Mouse (Mus musculus): ENCODE data around the gene Olfr168. TPM values are rescaled to one million over a fixed set of nuclear protein-coding genes. Genes with fewer than 3 reads are reported as not detected.
"Not testable (repeated sequence)": the region's sequence is repeated elsewhere in the genome, so short reads cannot be mapped to it uniquely, and the experiment has no call there.

Gene Olfr168
- not detected in 2 replicates for polyA plus RNA-seq (2012; rRNA removed)

DNA sequence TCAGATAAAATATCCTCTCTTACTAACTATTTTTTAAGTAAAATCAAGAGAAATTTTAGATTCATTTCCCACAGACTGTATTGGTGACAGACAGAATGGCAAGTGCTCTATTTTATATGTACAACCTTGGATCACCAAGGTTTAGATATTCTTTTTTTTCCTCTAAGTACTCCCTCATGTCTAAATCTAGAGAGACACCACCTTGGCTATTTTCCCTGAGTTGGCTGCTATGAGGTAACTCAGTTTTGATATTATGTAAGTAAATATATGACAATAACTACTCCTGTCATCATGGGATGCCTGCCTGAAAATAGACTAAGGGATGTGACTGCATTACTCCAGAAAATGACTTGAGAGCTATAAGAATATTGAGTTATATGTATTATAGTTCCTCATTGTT, at the start of gene Olfr168:
Gene Olfr168, minus strand, starts transcription at position 101 of the 400 bp plus-strand sequence.
- no peak within 1 kb of the TSS for H3K4me3 ChIP-seq (replicated peaks; ENCODE audit: insufficient read depth, low read depth, low read length)
- TF ChIP-seq CTCF (IDR thresholded peaks at IDR 0.05; ENCODE audit: borderline replicate concordance, insufficient read depth, low read depth, low read length) (no peak), POLR2A (IDR thresholded peaks at IDR 0.05; ENCODE audit: borderline replicate concordance, insufficient read depth, low read length) (no peak)

DNA sequence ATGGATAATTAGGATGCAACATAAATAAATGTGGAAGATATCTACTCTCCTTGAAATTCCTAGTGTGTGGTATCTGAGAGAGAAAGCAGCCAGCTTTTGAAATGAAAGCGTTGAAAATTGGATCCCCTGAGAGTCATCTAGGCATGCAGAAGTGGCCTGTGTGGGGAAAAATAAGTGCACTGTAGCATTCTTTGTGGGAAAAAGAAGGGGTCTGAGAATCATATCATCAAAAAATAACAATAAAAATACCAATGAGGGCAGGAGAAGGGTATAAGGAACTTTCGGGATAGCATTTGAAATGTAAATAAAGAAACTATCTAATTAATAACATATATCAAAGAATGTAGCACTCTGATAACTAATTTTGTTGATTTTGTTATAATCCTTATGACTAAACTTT, 36.4 kb upstream of the Olfr168 start, which contains the start of gene Olfr169:
Gene Olfr169, minus strand, starts transcription at position 101 of the 400 bp plus-strand sequence.
- H3K4me3 ChIP-seq (replicated peaks; ENCODE audit: insufficient read depth, low read depth, low read length); H3K4me1 ChIP-seq (ENCODE audit: control insufficient read depth, insufficient read depth, low read length); H3K27me3 ChIP-seq (ENCODE audit: control insufficient read depth, insufficient read depth, low read length); DNase-seq; H3K27ac ChIP-seq (ENCODE audit: insufficient read depth, low read length): not testable (repeated sequence)
- 70% methylated on average over 2 of the region's 2 CpGs for WGBS

More for the DNA sequence above, at the start of gene Olfr168:
- H3K27me3 ChIP-seq (ENCODE audit: control insufficient read depth, insufficient read depth, low read length) = no peaks in the 10 kb centered on the region
- H3K27ac ChIP-seq (ENCODE audit: insufficient read depth, low read length) = no peak within 1 kb of the TSS
- H3K4me1 ChIP-seq (ENCODE audit: control insufficient read depth, insufficient read depth, low read length) = no peaks in the 10 kb centered on the region
- no peak for DNase-seq

DNA sequence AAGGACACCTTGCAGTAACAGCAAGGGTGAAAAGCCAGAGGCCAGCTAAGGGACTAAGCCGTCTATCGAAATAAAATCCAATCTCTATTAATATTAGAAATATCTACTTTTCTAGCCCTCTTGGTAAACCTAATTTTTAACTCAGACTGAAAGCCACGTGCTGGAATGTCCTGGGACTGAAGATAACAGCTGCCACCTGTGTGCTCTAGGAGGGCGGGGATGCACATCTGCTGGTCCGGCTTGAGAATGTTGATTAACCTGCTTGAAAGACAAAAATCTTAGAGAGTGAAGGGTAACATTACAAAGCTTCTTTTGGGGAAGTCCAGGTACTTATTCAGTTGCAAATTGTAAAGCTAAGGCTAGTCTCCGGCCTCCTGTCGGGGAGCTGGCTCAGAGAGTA, 18.1 kb upstream of the Olfr168 start:
- WGBS = 85% methylated on average over 7 of the region's 7 CpGs
- not testable (repeated sequence) for H3K4me3 ChIP-seq (replicated peaks; ENCODE audit: insufficient read depth, low read depth, low read length); H3K27me3 ChIP-seq (ENCODE audit: control insufficient read depth, insufficient read depth, low read length)

DNA sequence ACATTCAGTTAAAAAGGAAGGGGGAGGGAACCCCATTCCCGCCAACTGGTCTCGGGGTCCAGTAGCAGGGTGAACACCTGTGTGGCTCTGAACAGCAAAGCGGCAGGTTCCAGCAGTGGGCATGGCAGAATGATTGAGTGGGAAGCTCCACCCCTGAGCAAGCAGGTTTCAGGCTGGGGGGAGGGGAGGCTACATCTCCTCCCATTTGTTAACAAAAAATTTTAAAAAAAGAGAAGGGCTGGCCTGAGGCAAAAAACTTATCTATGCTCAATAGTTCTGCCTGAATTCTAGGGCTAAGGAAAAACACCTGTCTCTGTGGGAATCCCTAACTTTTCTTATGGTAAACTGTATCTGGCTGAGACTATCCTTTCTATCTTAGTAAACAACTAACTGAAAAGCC, 16.9 kb upstream of the Olfr168 start:
- not testable (repeated sequence) for H3K27ac ChIP-seq (ENCODE audit: insufficient read depth, low read length); H3K4me1 ChIP-seq (ENCODE audit: control insufficient read depth, insufficient read depth, low read length); DNase-seq; H3K27me3 ChIP-seq (ENCODE audit: control insufficient read depth, insufficient read depth, low read length); H3K4me3 ChIP-seq (replicated peaks; ENCODE audit: insufficient read depth, low read depth, low read length)
- WGBS = 95% methylated on average over 3 of the region's 3 CpGs

More for the DNA sequence above, 18.1 kb upstream of the Olfr168 start:
- H3K4me1 ChIP-seq (ENCODE audit: control insufficient read depth, insufficient read depth, low read length); H3K27ac ChIP-seq (ENCODE audit: insufficient read depth, low read length); DNase-seq: not testable (repeated sequence)

DNA sequence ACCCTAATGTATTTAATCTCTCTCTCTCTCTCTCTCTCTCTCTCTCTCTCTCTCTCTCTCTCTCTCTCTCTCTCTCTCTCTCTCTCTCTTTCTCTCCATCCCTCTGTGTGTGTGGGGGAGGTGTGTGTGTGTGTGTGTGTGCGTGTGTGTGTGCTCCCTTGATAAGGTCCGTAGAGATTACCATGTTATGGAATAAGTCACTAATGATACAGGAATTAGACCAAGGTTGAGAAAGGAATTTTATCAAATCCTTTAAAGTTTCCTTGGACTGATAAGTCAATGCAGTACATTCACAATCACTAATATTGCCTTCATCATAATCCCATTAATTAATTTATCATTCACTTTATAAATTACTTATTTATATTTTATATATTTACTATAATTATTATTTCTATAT, 13.2 kb downstream of the Olfr168 start, which contains the start of gene Olfr167:
Gene Olfr167, minus strand, starts transcription at position 101 of the 400 bp plus-strand sequence.
- DNase-seq = no peak
- H3K4me3 ChIP-seq (replicated peaks; ENCODE audit: insufficient read depth, low read depth, low read length) = no peak within 1 kb of the TSS
- WGBS = 80% methylated on average over 2 of the region's 2 CpGs
- no peak within 1 kb of the TSS for H3K27ac ChIP-seq (ENCODE audit: insufficient read depth, low read length)
- H3K4me1 ChIP-seq (ENCODE audit: control insufficient read depth, insufficient read depth, low read length) = no peaks in the 10 kb centered on the region
- TF ChIP-seq POLR2A (IDR thresholded peaks at IDR 0.05; ENCODE audit: borderline replicate concordance, insufficient read depth, low read length) = no peak
- TF ChIP-seq CTCF (IDR thresholded peaks at IDR 0.05; ENCODE audit: borderline replicate concordance, insufficient read depth, low read depth, low read length) = no peak
- H3K27me3 ChIP-seq (ENCODE audit: control insufficient read depth, insufficient read depth, low read length) = no peaks in the 10 kb centered on the region

DNA sequence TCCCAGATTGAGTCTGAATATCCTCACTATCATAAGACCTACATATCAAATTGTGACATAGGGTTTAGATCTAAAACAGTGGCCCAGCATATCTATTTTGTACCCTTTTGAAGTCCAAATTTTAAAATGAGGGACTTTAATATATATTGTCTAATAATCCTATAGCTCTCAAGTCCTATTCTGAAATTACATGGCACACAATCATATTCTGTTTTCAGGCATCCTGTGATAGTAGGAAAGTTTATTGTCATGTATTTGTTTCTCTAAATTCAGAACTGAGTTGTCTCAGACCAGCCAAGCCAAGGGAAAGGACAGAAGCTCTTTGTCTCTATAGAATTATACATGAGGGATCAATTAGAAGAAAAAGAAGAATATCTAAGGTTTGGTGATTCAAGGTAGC, 52.0 kb downstream of the Olfr168 start, which contains the start of gene Olfr166:
Gene Olfr166, plus strand, starts transcription at position 301 of the 400 bp plus-strand sequence.
- H3K4me1 ChIP-seq (ENCODE audit: control insufficient read depth, insufficient read depth, low read length) = no peaks in the 10 kb centered on the region
- H3K27me3 ChIP-seq (ENCODE audit: control insufficient read depth, insufficient read depth, low read length) = no peaks in the 10 kb centered on the region
- H3K4me3 ChIP-seq (replicated peaks; ENCODE audit: insufficient read depth, low read depth, low read length) = no peak within 1 kb of the TSS
- TF ChIP-seq CTCF (IDR thresholded peaks at IDR 0.05; ENCODE audit: borderline replicate concordance, insufficient read depth, low read depth, low read length) (no peak), POLR2A (IDR thresholded peaks at IDR 0.05; ENCODE audit: borderline replicate concordance, insufficient read depth, low read length) (no peak)
- no peak for DNase-seq
- H3K27ac ChIP-seq (ENCODE audit: insufficient read depth, low read length) = no peak within 1 kb of the TSS

Other genes with a start within 250 kb of the Olfr168 start
- gene Olfr164, start 221.5 kb downstream of the Olfr168 start, polyA plus RNA-seq (2012; rRNA removed) = not detected in 2 replicates
- gene Olfr165, start 112.4 kb downstream of the Olfr168 start, polyA plus RNA-seq (2012; rRNA removed) = not detected in 2 replicates
- gene Olfr166, start 51.9 kb downstream of the Olfr168 start, polyA plus RNA-seq (2012; rRNA removed) = not detected in 2 replicates
- gene Olfr167, start 13.3 kb downstream of the Olfr168 start, polyA plus RNA-seq (2012; rRNA removed) = not detected in 2 replicates
- gene Olfr169, start 36.3 kb upstream of the Olfr168 start, polyA plus RNA-seq (2012; rRNA removed) = not detected in 2 replicates
- not detected in 2 replicates for gene Olfr170, start 76.3 kb upstream of the Olfr168 start, polyA plus RNA-seq (2012; rRNA removed)
- gene Olfr171, start 94.4 kb upstream of the Olfr168 start, polyA plus RNA-seq (2012; rRNA removed) = not detected in 2 replicates
- not detected in 2 replicates for gene Lamp3, start 170.8 kb upstream of the Olfr168 start, polyA plus RNA-seq (2012; rRNA removed)
- 5.1 and 7.2 TPM in 2 replicates for gene B3gnt5, start 224.7 kb upstream of the Olfr168 start, polyA plus RNA-seq (2012; rRNA removed)

Measured in cerebellum, adult 2 months (tissue).